Mouse (Mus musculus) bone marrow, adult 2 months (tissue): Measurements from ENCODE around the gene Cfap61.

ENCODE experiments used
- CTCF ChIP-seq: fragments of 200-500 bp; IDR thresholded peaks from 2 replicates; pipeline ENCODE4 v1.5.1; 2011; ENCODE audit warnings: low read length, control low read depth; ENCODE audit not compliant: control insufficient read depth, insufficient read depth
- POLR2A ChIP-seq: fragments of 200-500 bp; IDR thresholded peaks from 2 replicates; pipeline ENCODE4 v1.6.1; 2011; ENCODE audit warnings: low read depth, mild to moderate bottlenecking, control low read depth, low read length, borderline replicate concordance; ENCODE audit not compliant: control insufficient read depth

- TF ChIP-seq CTCF (no peak), POLR2A (no peak)
These were observed 32.7 kb upstream of the Cfap61 start, which contains the start of gene Naa20 for GRCm38 (mm10) chr2:145901861-145902260.
